Mouse (Mus musculus) forebrain, embryonic 11.5 days (tissue): Measurements from ENCODE around the gene Cd19. TPM values are rescaled to one million over a fixed set of nuclear protein-coding genes. Genes with fewer than 3 reads are reported as not detected.
"Not testable (repeated sequence)": the region's sequence is repeated elsewhere in the genome, so short reads cannot be mapped to it uniquely, and the experiment has no call there.

Source experiments
- ATAC-seq: fragments of 200-750 bp; cut with Nextera tagmentation; replicated peaks from 2 replicates; pipeline ENCODE4 v1.8.0; 2017; ENCODE audit warnings: moderate TSS enrichment; ENCODE audit not compliant: low FRiP score
- DNase-seq: peaks from one replicate; pipeline ENCODE4 v3.0.0-alpha.2; 2017; ENCODE audit warnings: low spot score
- H3K27ac ChIP-seq: fragments of 300-500 bp; sonication (generic); 2 replicates; pipeline ENCODE4 v1.5.1; 2014; ENCODE audit warnings: low read depth, low read length
- H3K27me3 ChIP-seq: fragments of 300-500 bp; sonication (generic); 2 replicates; pipeline ENCODE4 v1.6.1; 2014; ENCODE audit warnings: mild to moderate bottlenecking, low read length, mixed read lengths; ENCODE audit not compliant: control insufficient read depth, insufficient read depth
- H3K36me3 ChIP-seq: fragments of 300-500 bp; sonication (generic); 2 replicates; pipeline ENCODE4 v1.6.1; 2014; ENCODE audit warnings: mild to moderate bottlenecking, low read length, moderate library complexity, mixed read lengths; ENCODE audit not compliant: control insufficient read depth, insufficient read depth
- H3K4me1 ChIP-seq: fragments of 300-500 bp; sonication (generic); replicated peaks from 2 replicates; pipeline ENCODE4 v1.6.1; 2014; ENCODE audit warnings: low read length, mixed read lengths; ENCODE audit not compliant: control insufficient read depth, insufficient read depth
- H3K4me2 ChIP-seq: fragments of 300-500 bp; sonication (generic); 2 replicates; pipeline ENCODE4 v1.6.1; 2014; ENCODE audit warnings: low read depth, mild to moderate bottlenecking, low read length, moderate library complexity, mixed read lengths; ENCODE audit not compliant: severe bottlenecking
- H3K4me3 ChIP-seq: fragments of 300-500 bp; sonication (generic); 2 replicates; pipeline ENCODE4 v1.5.1; 2014; ENCODE audit warnings: low read depth, low read length
- H3K9ac ChIP-seq: fragments of 300-500 bp; sonication (generic); 2 replicates; pipeline ENCODE4 v1.6.1; 2014; ENCODE audit warnings: low read length
- H3K9me3 ChIP-seq: fragments of 300-500 bp; sonication (generic); 2 replicates; pipeline ENCODE4 v1.6.1; 2016; ENCODE audit warnings: low read length, mixed read lengths; ENCODE audit not compliant: control insufficient read depth
- WGBS: fragments of 180-500 bp; shearing (Covaris S2); extraction: QIAGEN DNeasy Blood & Tissue Kit; methylation state at CpG from one replicate; pipeline ENCODE4 v1.1.7; 2014; 5-methylcytosine and 5-hydroxymethylcytosine counted together
- polyA plus RNA-seq: library from polyadenylated mRNA; unstranded; fragments of >200 nt; fragmentation: Nextera tagmentation; extraction: Ambion mirVana; gene quantifications from 2 replicates; pipeline ENCODE4 v1.2.1, GENCODE M21; 2014

Cd19 gene
- polyA plus RNA-seq, 1 experiment from 2014 or later = not detected

DNA sequence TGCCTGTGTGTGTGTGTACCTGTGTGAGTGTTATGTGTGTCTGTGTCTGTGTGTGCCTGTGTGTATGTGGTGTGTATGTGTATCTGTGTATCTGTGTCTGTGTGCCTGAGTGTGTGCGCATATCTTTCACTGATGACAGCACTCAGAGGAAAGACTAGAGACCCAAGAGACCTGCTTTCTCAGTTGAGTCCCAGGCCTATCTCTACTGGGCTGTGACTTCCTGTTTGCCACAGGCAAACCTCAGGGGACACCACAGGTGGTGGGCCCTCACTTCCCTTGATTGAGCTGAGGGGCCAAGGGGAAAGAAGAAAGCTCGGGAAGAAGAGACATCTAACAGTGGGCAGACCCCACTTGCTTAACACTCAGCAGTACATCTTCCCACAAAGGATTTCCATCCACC is 1.9 kb upstream of the Cd19 start:
- no peaks in the 10 kb centered on the region for H3K9me3 ChIP-seq
- 52% methylated on average over 2 of the region's 2 CpGs for WGBS
- no peak overlapping the region for H3K4me3 ChIP-seq
- no peak for DNase-seq
- no peaks in the 10 kb centered on the region for H3K27me3 ChIP-seq
- no peak for ATAC-seq
- H3K4me1 ChIP-seq = peaks cover 2% of the 10 kb centered on the region; the same call in 1 of the 2 replicates
- H3K36me3 ChIP-seq = no peaks in the 10 kb centered on the region
- H3K27ac ChIP-seq = peak overlapping the region; percentile 25; the same call in 1 of the 2 replicates
- no peak overlapping the region for H3K9ac ChIP-seq
- no peak overlapping the region for H3K4me2 ChIP-seq

DNA sequence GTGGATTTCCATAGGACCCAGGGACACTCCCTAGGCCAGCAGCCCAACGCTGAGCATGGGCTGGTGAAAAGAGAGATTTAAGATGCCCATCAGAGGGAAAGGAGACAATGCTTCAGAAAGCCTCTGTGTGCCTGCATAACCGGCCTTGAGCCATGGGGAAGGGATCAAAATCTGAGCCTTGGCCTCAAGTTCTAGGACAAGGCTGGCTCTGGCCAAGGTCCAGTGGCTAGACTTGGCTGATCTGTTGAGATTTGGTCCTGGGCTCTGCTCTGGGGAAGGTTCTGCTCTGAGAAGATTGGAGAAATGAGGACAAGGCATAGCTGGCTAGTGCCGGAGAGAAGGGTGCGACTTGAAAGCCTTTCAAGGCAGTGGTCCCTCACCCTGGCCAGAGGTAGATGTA is 3.6 kb downstream of the Cd19 start:
- Histone ChIP-seq H3K4me1 (no peaks in the 10 kb centered on the region), H3K27ac (no peak overlapping the region), H3K4me3 (no peak overlapping the region), H3K9me3 (no peaks in the 10 kb centered on the region), H3K9ac (no peak overlapping the region), H3K36me3 (no peaks in the 10 kb centered on the region), H3K4me2 (no peak overlapping the region), H3K27me3 (no peaks in the 10 kb centered on the region)
- no peak for ATAC-seq
- DNase-seq = no peak
- 86% methylated on average over 4 of the region's 4 CpGs for WGBS

DNA sequence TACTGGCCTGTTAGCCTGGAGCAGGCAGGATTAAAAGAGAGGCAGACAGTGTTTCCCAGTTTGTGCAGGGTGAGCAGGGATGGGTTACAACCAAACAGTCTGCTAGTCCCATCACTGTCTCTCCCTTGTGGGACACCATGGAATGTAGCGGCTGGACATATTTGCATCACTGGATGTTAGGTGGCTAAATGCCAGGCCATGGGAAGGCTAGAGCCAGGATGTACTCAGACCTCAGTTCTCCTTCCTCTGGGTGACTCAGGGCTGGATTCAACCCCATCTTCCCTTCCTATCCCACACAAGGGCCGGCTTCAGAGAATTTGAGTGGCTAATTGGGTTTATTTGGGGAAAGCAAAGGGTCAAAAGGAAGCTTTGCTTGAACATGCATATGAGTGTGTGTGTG is 6.0 kb downstream of the Cd19 start:
- H3K27me3 ChIP-seq = no peaks in the 10 kb centered on the region
- H3K4me3 ChIP-seq = no peak overlapping the region
- no peaks in the 10 kb centered on the region for H3K36me3 ChIP-seq
- no peaks in the 10 kb centered on the region for H3K9me3 ChIP-seq
- no peaks in the 10 kb centered on the region for H3K4me1 ChIP-seq
- H3K9ac ChIP-seq = no peak overlapping the region
- DNase-seq = no peak
- WGBS = 83% methylated on average over 2 of the region's 2 CpGs
- no peak overlapping the region for H3K4me2 ChIP-seq
- no peak for ATAC-seq
- no peak overlapping the region for H3K27ac ChIP-seq

DNA sequence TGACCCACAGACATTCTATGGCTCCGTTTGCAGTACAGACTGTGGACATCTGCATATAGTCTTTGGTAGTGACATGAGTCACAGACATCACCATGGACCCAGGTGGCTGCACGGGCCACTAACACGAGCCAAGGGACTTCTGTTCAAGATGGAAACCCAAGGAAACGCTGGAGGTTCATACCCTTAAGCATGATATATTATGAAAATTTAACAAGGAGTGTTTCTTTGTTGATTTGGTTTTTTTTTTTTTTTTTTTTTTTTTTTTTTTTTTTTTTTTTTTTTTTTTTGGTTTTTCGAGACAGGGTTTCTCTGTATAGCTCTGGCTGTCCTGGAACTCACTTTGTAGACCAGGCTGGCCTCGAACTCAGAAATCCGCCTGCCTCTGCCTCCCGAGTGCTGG is 12.2 kb downstream of the Cd19 start:
- not testable (repeated sequence) for H3K36me3 ChIP-seq, H3K4me1 ChIP-seq, ATAC-seq, H3K27me3 ChIP-seq, DNase-seq, H3K27ac ChIP-seq, H3K4me2 ChIP-seq, H3K9ac ChIP-seq, H3K4me3 ChIP-seq, H3K9me3 ChIP-seq
- WGBS = 74% methylated on average over 7 of the region's 8 CpGs

DNA sequence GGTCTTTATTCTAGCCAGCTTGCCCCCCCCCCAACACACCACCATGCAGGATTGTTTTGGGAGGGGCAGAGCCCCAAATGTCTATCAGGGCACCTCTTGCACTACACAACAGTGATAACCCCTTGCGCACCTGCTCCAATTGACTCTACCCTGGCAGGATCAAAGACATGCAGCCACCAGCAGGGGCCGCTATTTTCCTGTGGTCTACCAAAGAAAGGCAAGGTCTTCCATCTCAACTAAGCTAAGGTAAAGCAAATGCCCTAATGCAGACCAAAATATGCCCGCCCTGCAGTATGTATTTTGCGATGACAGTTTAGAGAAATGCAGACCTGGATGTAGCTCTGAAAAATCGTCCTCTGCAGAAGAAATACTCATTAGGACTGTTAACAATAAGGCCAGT is 15.1 kb downstream of the Cd19 start:
- no peak overlapping the region for H3K4me2 ChIP-seq
- peak; percentile 89 for DNase-seq
- H3K36me3 ChIP-seq = no peaks in the 10 kb centered on the region
- WGBS = 12% methylated on average over 5 of the region's 5 CpGs
- H3K27ac ChIP-seq = no peak overlapping the region
- H3K27me3 ChIP-seq = no peaks in the 10 kb centered on the region
- H3K9ac ChIP-seq = no peak overlapping the region
- H3K4me3 ChIP-seq = no peak overlapping the region
- no peaks in the 10 kb centered on the region for H3K9me3 ChIP-seq
- 0 out of 2 replicates have a peak, but pooled peaks cover 3% of the 10 kb centered on the region for H3K4me1 ChIP-seq
- no peak for ATAC-seq

DNA sequence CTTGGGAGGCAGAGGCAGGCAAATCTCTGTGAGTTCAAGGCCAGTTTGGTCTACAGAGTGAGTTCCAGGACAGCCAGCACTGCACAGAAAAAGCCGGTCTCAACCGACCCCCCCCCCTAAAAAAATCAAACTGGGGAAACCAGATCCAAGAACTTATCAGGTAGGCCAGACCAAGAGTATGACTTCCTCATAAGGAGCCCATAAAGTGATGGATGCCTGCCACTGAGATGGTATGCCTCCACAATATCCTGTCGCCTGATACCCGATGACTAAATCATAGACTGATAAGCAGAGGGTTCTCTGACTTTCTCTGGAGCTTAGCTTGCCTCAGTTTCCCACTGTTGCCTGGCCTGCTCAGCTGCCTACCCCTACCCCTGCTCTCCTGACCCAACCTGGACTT is 16.9 kb downstream of the Cd19 start:
- Histone ChIP-seq H3K9ac (no peak overlapping the region), H3K4me2 (no peak overlapping the region), H3K4me3 (no peak overlapping the region), H3K27me3 (no peaks in the 10 kb centered on the region), H3K9me3 (no peaks in the 10 kb centered on the region), H3K36me3 (no peaks in the 10 kb centered on the region), H3K27ac (no peak overlapping the region), H3K4me1 (0 out of 2 replicates have a peak, but pooled peaks cover 3% of the 10 kb centered on the region)
- ATAC-seq = no peak
- 95% methylated on average over 4 of the region's 4 CpGs for WGBS
- DNase-seq = no peak

DNA sequence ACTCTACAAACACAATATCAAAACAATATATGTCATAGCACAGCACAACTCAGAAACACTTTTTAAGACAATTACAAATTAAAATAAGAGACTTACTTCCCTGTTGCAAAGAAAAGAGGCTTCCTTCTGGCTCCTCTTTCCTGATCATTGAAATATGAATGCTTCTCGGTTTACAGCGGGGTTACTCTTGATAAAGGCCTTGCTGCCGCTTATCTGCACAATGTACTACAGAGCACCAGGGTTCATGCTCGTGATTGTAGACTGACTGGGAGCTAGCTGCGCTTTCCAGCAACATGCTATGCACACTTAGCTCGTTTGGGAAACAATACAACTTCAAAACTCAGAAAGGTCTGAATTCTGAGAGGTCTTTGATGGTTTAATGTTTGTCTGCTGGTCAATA is 17.5 kb downstream of the Cd19 start:
- 50% methylated on average over 6 of the region's 6 CpGs for WGBS
- Histone ChIP-seq H3K9me3 (no peaks in the 10 kb centered on the region), H3K4me3 (peak overlapping the region; percentile 89; the same call in 1 of the 2 replicates), H3K36me3 (no peaks in the 10 kb centered on the region), H3K27me3 (no peaks in the 10 kb centered on the region), H3K4me1 (0 out of 2 replicates have a peak, but pooled peaks cover 3% of the 10 kb centered on the region), H3K27ac (no peak overlapping the region), H3K9ac (peak overlapping the region; percentile 9; the same call in 1 of the 2 replicates), H3K4me2 (no peak overlapping the region; the same call in 1 of the 2 replicates)
- no peak for DNase-seq
- ATAC-seq = no peak

DNA sequence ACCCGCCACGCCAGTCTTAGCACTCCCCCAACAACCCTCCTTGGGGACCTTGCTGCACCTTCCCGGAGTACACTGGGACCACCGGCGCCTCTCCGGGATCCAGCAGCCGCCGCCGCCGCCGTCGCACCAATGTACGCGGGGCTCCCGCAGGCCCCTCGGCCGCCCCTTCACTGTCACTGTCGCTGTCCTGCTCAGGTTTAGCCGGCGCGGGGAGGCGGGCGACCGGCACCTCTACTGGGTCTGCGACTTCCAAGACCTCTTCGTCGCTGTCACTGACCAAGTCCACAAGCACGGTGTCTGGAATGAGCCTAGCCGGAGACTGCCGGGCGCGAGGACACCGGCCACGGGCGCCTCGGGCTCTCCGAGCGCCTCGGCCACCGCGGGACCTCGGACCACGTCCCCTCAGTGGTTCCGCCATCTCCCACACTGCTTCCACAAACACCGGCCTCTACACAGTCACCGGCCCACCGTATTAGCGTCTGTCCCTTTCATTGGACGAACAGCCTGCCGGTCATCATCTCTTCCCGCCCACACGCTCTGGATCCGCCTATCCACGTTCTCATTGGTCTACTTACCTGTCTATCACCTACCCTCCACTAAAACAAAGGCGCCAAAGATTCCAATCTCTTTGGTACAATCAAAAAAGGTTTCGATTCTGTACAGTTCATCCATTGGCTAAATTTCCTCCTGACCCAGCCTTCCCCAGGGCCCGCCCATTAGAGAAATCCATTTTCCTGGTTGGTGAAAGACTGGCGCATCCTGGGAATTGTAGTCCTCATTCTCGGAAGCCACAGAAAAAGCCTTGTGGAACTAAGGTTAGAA is 18.2 kb downstream of the Cd19 start, which contains the start of gene Nfatc2ip:
Gene Nfatc2ip, minus strand, starts transcription at position 440 of the 822 bp plus-strand sequence.
- ATAC-seq = peak; percentile 100
- Histone ChIP-seq H3K9ac (peak within 1 kb of the TSS; percentile 76), H3K9me3 (no peaks in the 10 kb centered on the region), H3K27me3 (no peaks in the 10 kb centered on the region), H3K4me1 (0 out of 2 replicates have a peak, but pooled peaks cover 3% of the 10 kb centered on the region), H3K4me3 (peak within 1 kb of the TSS; percentile 89), H3K4me2 (peak within 1 kb of the TSS; percentile 71), H3K36me3 (no peaks in the 10 kb centered on the region), H3K27ac (no peak within 1 kb of the TSS)
- peak; percentile 95 for DNase-seq
- under 1% methylated on average over 59 of the region's 59 CpGs for WGBS
